Mouse (Mus musculus): Measurements from ENCODE around the gene Map3k11. TPM values are rescaled to one million over a fixed set of nuclear protein-coding genes. Genes with fewer than 3 reads are reported as not detected.

The Map3k11 gene
- polyA plus RNA-seq, 1 experiment, result 29.7 TPM

DNA sequence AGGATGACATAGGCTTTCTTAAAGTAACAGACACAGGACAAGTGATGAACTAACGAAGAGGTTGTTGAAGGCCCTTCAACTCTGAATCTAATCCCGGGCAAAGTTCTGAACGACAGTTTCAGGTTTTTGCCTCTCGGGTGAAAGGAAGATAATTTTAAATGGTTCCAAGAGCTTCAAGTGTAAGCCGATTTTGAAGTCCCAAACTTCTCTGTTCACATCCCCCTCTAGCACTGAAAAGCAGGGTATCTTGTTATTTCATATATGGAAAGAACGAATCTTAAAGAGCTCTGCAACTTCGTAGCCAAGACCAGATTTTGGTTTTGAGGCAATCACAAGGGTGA, 516 bp downstream of the Map3k11 start:
- under 1% methylated on average over 7 of the region's 7 CpGs for WGBS

DNA sequence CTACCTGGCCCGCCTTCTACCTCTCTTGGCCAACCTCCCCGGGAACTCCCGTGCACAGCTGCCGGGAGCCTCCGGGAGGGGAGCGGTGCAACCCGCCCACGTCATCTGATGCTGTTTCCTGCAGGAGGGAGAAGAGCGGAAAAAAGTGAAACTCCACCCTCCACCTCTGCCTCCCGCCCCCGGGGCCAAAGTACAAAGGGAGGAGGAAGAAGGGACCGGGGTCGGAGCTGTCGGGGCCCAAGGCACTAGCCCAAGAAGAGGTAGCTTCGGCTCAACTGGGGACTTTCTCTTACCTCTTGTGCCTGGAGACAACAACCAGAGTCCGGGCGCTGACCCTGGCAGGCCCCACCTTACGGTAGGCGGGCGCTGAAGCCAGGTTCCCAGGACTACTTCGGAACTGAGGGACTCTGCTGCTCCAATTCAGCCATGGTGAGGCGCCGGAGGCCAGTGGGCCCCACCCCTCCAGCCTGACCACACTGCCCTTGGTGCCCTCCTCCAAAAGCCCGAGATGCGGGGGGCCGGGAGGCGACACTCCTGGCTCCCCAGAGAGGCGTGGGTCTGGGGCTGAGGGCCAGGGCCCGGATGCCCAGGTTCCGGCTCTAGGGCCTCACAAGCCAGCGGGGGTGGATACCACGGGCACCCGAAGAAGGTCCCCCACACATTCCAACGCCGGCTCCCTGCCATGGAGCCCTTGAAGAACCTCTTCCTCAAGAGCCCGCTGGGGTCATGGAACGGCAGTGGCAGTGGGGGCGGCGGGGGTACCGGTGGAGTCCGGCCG, 1.2 kb downstream of the Map3k11 start:
- 2% methylated on average over 42 of the region's 42 CpGs for WGBS
- peak; percentile 75 to 78 for DNase-seq
- peaks cover 39% of the 10 kb centered on the region for H3K4me1 ChIP-seq (ENCODE audit: control insufficient read depth, insufficient read depth, low read length)
- H3K27me3 ChIP-seq (ENCODE audit: control insufficient read depth, insufficient read depth, low read length), result no peaks in the 10 kb centered on the region
- TF ChIP-seq CTCF (IDR thresholded peaks at IDR 0.05; ENCODE audit: borderline replicate concordance, insufficient read depth, low read depth, low read length) (no peak), POLR2A (IDR thresholded peaks at IDR 0.05; ENCODE audit: borderline replicate concordance, insufficient read depth, low read length) (no peak)
- H3K4me3 ChIP-seq (replicated peaks; ENCODE audit: insufficient read depth, low read depth, low read length), result peak overlapping the region; percentile 82
- H3K27ac ChIP-seq (ENCODE audit: insufficient read depth, low read length), result peak overlapping the region; percentile 70

More for the DNA sequence above, 516 bp downstream of the Map3k11 start:
- peaks cover 39% of the 10 kb centered on the region for H3K4me1 ChIP-seq (ENCODE audit: control insufficient read depth, insufficient read depth, low read length)
- H3K4me3 ChIP-seq (replicated peaks; ENCODE audit: insufficient read depth, low read depth, low read length), result peak overlapping the region; percentile 82
- no peaks in the 10 kb centered on the region for H3K27me3 ChIP-seq (ENCODE audit: control insufficient read depth, insufficient read depth, low read length)
- no peak for DNase-seq
- peak overlapping the region; percentile 70 for H3K27ac ChIP-seq (ENCODE audit: insufficient read depth, low read length)
- no peak for TF ChIP-seq CTCF (IDR thresholded peaks at IDR 0.05; ENCODE audit: borderline replicate concordance, insufficient read depth, low read depth, low read length)

DNA sequence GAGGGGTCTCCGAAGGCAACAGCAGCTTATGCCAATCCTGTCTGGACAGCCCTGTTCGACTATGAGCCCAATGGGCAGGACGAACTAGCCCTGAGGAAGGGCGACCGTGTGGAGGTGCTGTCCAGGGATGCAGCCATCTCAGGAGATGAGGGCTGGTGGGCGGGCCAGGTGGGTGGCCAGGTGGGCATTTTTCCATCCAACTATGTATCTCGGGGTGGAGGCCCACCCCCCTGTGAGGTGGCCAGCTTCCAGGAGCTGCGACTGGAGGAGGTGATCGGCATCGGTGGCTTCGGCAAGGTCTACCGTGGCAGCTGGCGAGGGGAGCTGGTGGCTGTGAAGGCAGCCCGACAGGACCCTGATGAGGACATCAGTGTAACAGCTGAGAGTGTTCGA, 1.8 kb downstream of the Map3k11 start:
- DNase-seq, result peak; percentile 44 to 51
- WGBS, result 10% methylated on average over 15 of the region's 15 CpGs
- Histone ChIP-seq H3K4me1 (ENCODE audit: control insufficient read depth, insufficient read depth, low read length) (peaks cover 39% of the 10 kb centered on the region), H3K4me3 (replicated peaks; ENCODE audit: insufficient read depth, low read depth, low read length) (peak overlapping the region; percentile 82), H3K27me3 (ENCODE audit: control insufficient read depth, insufficient read depth, low read length) (no peaks in the 10 kb centered on the region), H3K27ac (ENCODE audit: insufficient read depth, low read length) (peak overlapping the region; percentile 70; the same call in 1 of the 2 replicates)
- TF ChIP-seq POLR2A (IDR thresholded peaks at IDR 0.05; ENCODE audit: borderline replicate concordance, insufficient read depth, low read length) (no peak), CTCF (IDR thresholded peaks at IDR 0.05; ENCODE audit: borderline replicate concordance, insufficient read depth, low read depth, low read length) (no peak)

DNA sequence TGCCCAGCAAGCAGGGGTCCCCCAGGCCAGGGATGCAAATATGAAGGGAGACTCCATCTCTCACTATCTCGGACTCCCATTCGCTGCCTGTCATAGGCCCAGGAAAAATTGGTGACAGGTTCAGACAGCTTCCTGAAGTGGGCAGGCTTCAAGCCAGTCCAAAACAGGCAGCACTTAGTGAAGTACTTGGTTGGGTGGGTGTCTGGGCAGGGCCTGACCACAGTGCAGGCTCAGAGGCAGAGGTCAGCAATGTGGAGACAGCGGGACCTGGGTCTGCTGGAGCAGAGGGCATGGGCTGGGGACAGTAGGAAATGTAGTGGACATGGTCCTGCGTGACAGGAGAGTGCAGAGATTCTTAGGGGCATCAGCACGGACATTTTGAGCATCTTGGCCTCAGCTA, 3.1 kb downstream of the Map3k11 start:
- WGBS, result 66% methylated on average over 5 of the region's 5 CpGs
- no peak for TF ChIP-seq CTCF (IDR thresholded peaks at IDR 0.05; ENCODE audit: borderline replicate concordance, insufficient read depth, low read depth, low read length)
- no peak for TF ChIP-seq POLR2A (IDR thresholded peaks at IDR 0.05; ENCODE audit: borderline replicate concordance, insufficient read depth, low read length)
- peak overlapping the region; percentile 8 for H3K4me3 ChIP-seq (replicated peaks; ENCODE audit: insufficient read depth, low read depth, low read length)

DNA sequence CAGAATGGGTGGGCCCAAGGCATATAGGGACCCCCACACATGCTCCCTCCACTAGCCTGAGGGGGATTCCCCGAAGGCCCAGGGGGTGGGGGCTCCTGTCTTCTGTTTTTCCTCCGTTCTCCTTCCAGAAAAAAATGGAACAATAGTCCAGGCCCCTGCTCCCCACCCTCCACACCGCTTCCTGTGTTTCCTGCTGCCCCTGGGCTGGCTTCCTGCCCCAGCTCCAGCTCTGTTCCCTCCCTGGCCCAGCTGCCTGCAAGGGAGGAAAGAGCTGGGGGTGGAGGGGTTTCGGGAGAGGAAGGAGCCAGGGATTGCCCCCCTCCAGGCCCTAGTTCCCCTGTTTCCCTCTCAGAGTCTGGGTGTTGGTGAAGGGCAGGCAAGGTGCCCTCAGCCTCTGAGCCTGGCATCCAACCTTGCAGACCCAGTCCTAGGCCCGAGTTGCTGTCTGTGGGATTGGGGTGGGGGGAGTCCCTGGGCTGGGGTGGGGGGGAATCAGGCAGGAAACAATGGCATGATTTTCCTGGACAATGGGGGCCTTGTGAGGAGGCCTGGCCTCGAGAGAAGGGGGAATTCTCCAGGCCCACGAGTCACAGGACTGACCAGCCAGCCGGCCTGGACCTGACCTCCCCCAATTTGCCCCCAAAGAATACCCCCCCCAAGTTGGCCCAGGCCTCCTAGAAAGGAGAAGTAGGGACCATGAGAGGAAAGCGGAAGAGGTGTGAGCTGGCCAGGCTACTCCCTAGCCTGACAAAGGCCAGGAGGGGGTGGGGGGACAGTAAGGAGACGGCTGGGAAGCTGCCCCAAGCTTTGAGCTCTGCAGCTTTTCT, 3.8 kb downstream of the Map3k11 start:
- WGBS, result 52% methylated on average over 10 of the region's 10 CpGs
- DNase-seq, result no peak
- TF ChIP-seq CTCF (IDR thresholded peaks at IDR 0.05; ENCODE audit: borderline replicate concordance, insufficient read depth, low read depth, low read length) (no peak), POLR2A (IDR thresholded peaks at IDR 0.05; ENCODE audit: borderline replicate concordance, insufficient read depth, low read length) (no peak)
- Histone ChIP-seq H3K4me1 (ENCODE audit: control insufficient read depth, insufficient read depth, low read length) (peaks cover 37% of the 10 kb centered on the region), H3K27me3 (ENCODE audit: control insufficient read depth, insufficient read depth, low read length) (no peaks in the 10 kb centered on the region), H3K4me3 (replicated peaks; ENCODE audit: insufficient read depth, low read depth, low read length) (peak overlapping the region; percentile 8), H3K27ac (ENCODE audit: insufficient read depth, low read length) (peak overlapping the region; percentile 65; the same call in 1 of the 2 replicates)

More for the DNA sequence above, 3.1 kb downstream of the Map3k11 start:
- H3K27me3 ChIP-seq (ENCODE audit: control insufficient read depth, insufficient read depth, low read length), result no peaks in the 10 kb centered on the region
- no peak for DNase-seq
- H3K27ac ChIP-seq (ENCODE audit: insufficient read depth, low read length), result peak overlapping the region; percentile 63; the same call in 1 of the 2 replicates
- peaks cover 39% of the 10 kb centered on the region for H3K4me1 ChIP-seq (ENCODE audit: control insufficient read depth, insufficient read depth, low read length)

DNA sequence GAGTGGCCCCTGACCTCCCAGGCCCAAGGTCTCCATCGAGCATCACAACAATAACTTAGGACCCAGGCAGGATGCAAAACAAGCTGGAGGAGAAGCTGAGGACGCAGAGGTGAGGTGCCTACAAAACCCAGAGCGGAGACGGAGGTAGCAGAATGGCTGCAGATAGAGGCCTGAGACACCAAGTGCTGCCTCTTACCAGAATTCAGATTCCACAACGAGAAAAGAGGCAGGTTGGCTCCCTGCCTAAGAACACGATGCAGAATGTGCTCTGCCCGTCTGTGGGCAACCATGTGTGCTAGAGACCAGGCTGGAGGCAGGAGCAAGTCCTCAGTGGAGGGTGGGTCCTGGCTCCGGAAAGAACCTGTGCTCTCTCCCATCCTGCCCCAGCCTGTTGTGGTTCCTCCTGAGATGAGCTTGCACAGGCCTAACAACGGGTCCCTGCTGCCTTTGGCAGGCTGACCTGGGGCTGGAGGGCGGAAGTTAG, 4.4 kb downstream of the Map3k11 start:
- H3K4me3 ChIP-seq (replicated peaks; ENCODE audit: insufficient read depth, low read depth, low read length), result no peak overlapping the region
- 46% methylated on average over 10 of the region's 10 CpGs for WGBS
- no peak for DNase-seq
- H3K27ac ChIP-seq (ENCODE audit: insufficient read depth, low read length), result peak overlapping the region; percentile 65; the same call in 1 of the 2 replicates
- H3K4me1 ChIP-seq (ENCODE audit: control insufficient read depth, insufficient read depth, low read length), result peaks cover 32% of the 10 kb centered on the region
- no peak for TF ChIP-seq CTCF (IDR thresholded peaks at IDR 0.05; ENCODE audit: borderline replicate concordance, insufficient read depth, low read depth, low read length)
- TF ChIP-seq POLR2A (IDR thresholded peaks at IDR 0.05; ENCODE audit: borderline replicate concordance, insufficient read depth, low read length), result no peak
- no peaks in the 10 kb centered on the region for H3K27me3 ChIP-seq (ENCODE audit: control insufficient read depth, insufficient read depth, low read length)

DNA sequence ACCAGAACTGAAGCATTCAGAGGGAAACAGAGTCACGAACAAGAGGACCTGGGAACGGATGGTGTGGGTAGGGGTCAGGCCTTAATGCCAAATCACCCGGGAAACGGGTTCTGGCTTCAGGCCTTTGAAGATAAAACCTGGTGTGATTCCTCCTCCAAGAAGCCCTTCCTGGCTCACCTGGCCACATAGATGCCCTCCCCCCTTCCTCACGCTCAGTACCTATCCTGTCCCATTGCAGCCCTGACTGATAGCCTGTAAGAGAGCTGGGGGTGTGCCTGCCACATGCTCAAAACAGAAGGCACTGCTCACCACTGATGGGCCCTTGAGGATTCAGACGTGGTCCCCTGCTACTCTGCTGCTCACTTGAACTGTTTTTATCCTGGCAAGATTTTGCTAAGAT, 5.3 kb downstream of the Map3k11 start:
- Histone ChIP-seq H3K4me3 (replicated peaks; ENCODE audit: insufficient read depth, low read depth, low read length) (no peak overlapping the region), H3K4me1 (ENCODE audit: control insufficient read depth, insufficient read depth, low read length) (peaks cover 32% of the 10 kb centered on the region), H3K27ac (ENCODE audit: insufficient read depth, low read length) (no peak overlapping the region), H3K27me3 (ENCODE audit: control insufficient read depth, insufficient read depth, low read length) (no peaks in the 10 kb centered on the region)
- TF ChIP-seq CTCF (IDR thresholded peaks at IDR 0.05; ENCODE audit: borderline replicate concordance, insufficient read depth, low read depth, low read length), result no peak
- TF ChIP-seq POLR2A (IDR thresholded peaks at IDR 0.05; ENCODE audit: borderline replicate concordance, insufficient read depth, low read length), result no peak
- WGBS, result 68% methylated on average over 6 of the region's 6 CpGs
- no peak for DNase-seq

Data from cerebellum, adult 2 months (tissue).